Mouse (Mus musculus) adipocyte (in vitro differentiated cells): ENCODE measurements at regions not wholly inside any gene's neighbourhood (a gene's known extent, or its start where the extent isn't known, plus 50 kb on each side); places are given as distances from the start of the nearest gene placed in this dataset.
"Not testable (repeated sequence)": the region's sequence is repeated elsewhere in the genome, so short reads cannot be mapped to it uniquely, and the experiment has no call there.

Source experiments
- DNase-seq: peaks from one replicate; pipeline ENCODE4 v3.0.0-alpha.2; 2016; ENCODE audit warnings: low spot score

GRCm38 (mm10) chr19:33860658-33861057, 73.4 kb upstream of the Lipo1 start:
- peak; percentile 4 for DNase-seq

DNA sequence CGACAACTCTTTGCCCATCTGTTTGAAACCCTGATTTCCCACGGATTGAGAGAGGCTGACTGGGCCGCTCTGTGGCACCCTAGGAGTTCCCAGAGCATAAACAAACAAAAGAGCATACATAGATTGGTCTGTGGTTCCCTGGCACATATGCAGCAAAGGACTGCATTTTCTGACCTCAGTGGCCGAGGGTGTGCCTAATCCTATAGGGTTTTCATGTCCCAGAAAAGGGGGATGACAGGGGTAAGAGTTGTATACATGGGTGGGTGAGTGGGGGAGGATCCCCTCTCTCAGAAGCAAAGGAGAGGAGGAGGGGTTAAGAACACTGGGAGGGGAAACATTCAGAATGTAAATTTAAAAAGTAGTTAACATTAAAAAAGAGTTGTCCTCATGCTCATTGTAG, 63.8 kb upstream of the Lipo1 start:
- no peak for DNase-seq

DNA sequence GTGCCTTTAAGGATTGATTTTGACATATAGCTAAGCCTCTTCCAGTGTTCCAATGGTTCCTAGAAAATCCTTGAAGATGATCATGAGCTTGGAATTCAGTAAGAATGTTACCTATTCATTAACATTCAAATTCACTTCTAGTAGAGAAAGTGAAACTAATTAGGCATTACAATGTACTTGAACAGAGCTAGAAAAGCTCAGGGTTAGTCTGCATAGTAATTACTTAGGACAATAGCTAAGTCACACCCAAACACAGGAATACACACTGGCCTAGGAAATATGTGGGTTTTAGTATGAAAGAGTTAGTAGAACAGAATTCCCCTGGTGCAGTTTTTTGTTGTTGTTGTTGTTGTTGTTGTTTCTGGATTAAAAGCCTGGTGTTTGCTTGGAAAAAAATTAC, 63.4 kb upstream of the Lipo1 start:
- DNase-seq: no peak

- DNase-seq: not testable (repeated sequence)
Observed at GRCm38 (mm10) chr19:33850136-33850535, 62.9 kb upstream of the Lipo1 start.

GRCm38 (mm10) chr19:33849291-33850044, 62.2 kb upstream of the Lipo1 start:
- DNase-seq: not testable (repeated sequence)
